Mouse (Mus musculus) forebrain, embryonic 14.5 days (tissue): ENCODE measurements around the gene Entpd3. TPM values are rescaled to one million over a fixed set of nuclear protein-coding genes. Genes with fewer than 3 reads are reported as not detected.
A peak's percentile ranks its signal among the peaks of the same experiment; 100 is the strongest.

Source experiments
- ATAC-seq: fragments of 200-750 bp; cut with Nextera tagmentation; 2 replicates; pipeline ENCODE4 v1.8.0; 2017; ENCODE audit warnings: mild to moderate bottlenecking, moderate library complexity
- DNase-seq: peaks from one replicate; pipeline ENCODE4 v3.0.0-alpha.2; 2015; ENCODE audit warnings: low spot score
- H3K27ac ChIP-seq: fragments of 300-500 bp; sonication (generic); 2 replicates; pipeline ENCODE4 v1.5.1; 2014; ENCODE audit warnings: low read depth, mild to moderate bottlenecking, control low read depth, low read length, moderate library complexity
- H3K27me3 ChIP-seq: fragments of 300-500 bp; sonication (generic); replicated peaks from 2 replicates; pipeline ENCODE4 v1.6.1; 2014; ENCODE audit warnings: low read length, control low read depth, mixed read lengths; ENCODE audit not compliant: control insufficient read depth, insufficient read depth
- H3K36me3 ChIP-seq: fragments of 300-500 bp; sonication (generic); 2 replicates; pipeline ENCODE4 v1.6.1; 2014; ENCODE audit warnings: low read length, control low read depth; ENCODE audit not compliant: control insufficient read depth, insufficient read depth
- H3K4me1 ChIP-seq: fragments of 300-500 bp; sonication (generic); 2 replicates; pipeline ENCODE4 v1.6.1; 2014; ENCODE audit warnings: antibody characterized with exemption, low read length, control low read depth; ENCODE audit not compliant: control insufficient read depth, insufficient read depth
- H3K4me2 ChIP-seq: fragments of 300-500 bp; sonication (generic); 2 replicates; pipeline ENCODE4 v1.6.1; 2014; ENCODE audit warnings: mild to moderate bottlenecking, control low read depth, low read length
- H3K4me3 ChIP-seq: fragments of 300-500 bp; sonication (generic); 2 replicates; pipeline ENCODE4 v1.5.1; 2014; ENCODE audit warnings: low read depth, low read length, control low read depth
- H3K9ac ChIP-seq: fragments of 300-500 bp; sonication (generic); 2 replicates; pipeline ENCODE4 v1.6.1; 2014; ENCODE audit warnings: mild to moderate bottlenecking, low read length, control low read depth, moderate library complexity
- H3K9me3 ChIP-seq: fragments of 300-500 bp; sonication (generic); replicated peaks from 2 replicates; pipeline ENCODE4 v1.6.1; 2016; ENCODE audit warnings: low read length, control low read depth, mixed read lengths; ENCODE audit not compliant: control insufficient read depth
- WGBS: fragments of 180-500 bp; shearing (Covaris S2); extraction: QIAGEN DNeasy Blood & Tissue Kit; methylation state at CpG from one replicate; pipeline ENCODE4 v1.1.7; 2014; 5-methylcytosine and 5-hydroxymethylcytosine counted together
- polyA plus RNA-seq: library from polyadenylated mRNA; unstranded; fragments of >200 nt; fragmentation: Nextera tagmentation; extraction: Ambion mirVana; gene quantifications from 2 replicates; pipeline ENCODE4 v1.2.1, GENCODE M21; 2014

The Entpd3 gene
- polyA plus RNA-seq, 1 experiment from 2014 or later, result 1.1 TPM

GRCm38 (mm10) chr9:120579808-120580207, 40.2 kb downstream of the Entpd3 start:
- peaks cover 10% of the 10 kb centered on the region; the same call in 1 of the 2 replicates for H3K4me1 ChIP-seq
- H3K9me3 ChIP-seq, result no peaks in the 10 kb centered on the region
- H3K4me3 ChIP-seq, result no peak overlapping the region
- peaks cover 17% of the 10 kb centered on the region for H3K36me3 ChIP-seq
- DNase-seq (no peak), ATAC-seq (no peak)
- 77% methylated on average over 7 of the region's 7 CpGs for WGBS
- no peaks in the 10 kb centered on the region for H3K27me3 ChIP-seq
- no peak overlapping the region for H3K27ac ChIP-seq
- no peak overlapping the region for H3K4me2 ChIP-seq
- H3K9ac ChIP-seq, result no peak overlapping the region

- Histone ChIP-seq H3K4me2 (peak overlapping the region; percentile 52), H3K36me3 (no peaks in the 10 kb centered on the region), H3K4me1 (peaks cover 10% of the 10 kb centered on the region; the same call in 1 of the 2 replicates), H3K9ac (peak overlapping the region; percentile 40), H3K4me3 (peak overlapping the region; percentile 14; the same call in 1 of the 2 replicates), H3K9me3 (no peaks in the 10 kb centered on the region), H3K27me3 (no peaks in the 10 kb centered on the region), H3K27ac (no peak overlapping the region)
- ATAC-seq (peak; percentile 45), DNase-seq (peak; percentile 54)
- WGBS, result 28% methylated on average over 21 of the region's 21 CpGs
These were observed 42.5 kb downstream of the Entpd3 start for GRCm38 (mm10) chr9:120581941-120582618.

- Histone ChIP-seq H3K36me3 (no peaks in the 10 kb centered on the region), H3K4me1 (peaks cover 7% of the 10 kb centered on the region; the same call in 1 of the 2 replicates), H3K27me3 (no peaks in the 10 kb centered on the region), H3K27ac (no peak overlapping the region), H3K4me2 (peak overlapping the region; percentile 52), H3K9ac (peak overlapping the region; percentile 40), H3K4me3 (peak overlapping the region; percentile 14; the same call in 1 of the 2 replicates), H3K9me3 (no peaks in the 10 kb centered on the region)
- 12% methylated on average over 28 of the region's 28 CpGs for WGBS
- DNase-seq, result peak; percentile 96
- ATAC-seq, result peak; percentile 83
These were observed 43.1 kb downstream of the Entpd3 start for GRCm38 (mm10) chr9:120582619-120583308.

- no peak overlapping the region for H3K27ac ChIP-seq
- H3K9ac ChIP-seq, result no peak overlapping the region
- H3K4me2 ChIP-seq, result peak overlapping the region; percentile 52; the same call in 1 of the 2 replicates
- 79% methylated on average over 3 of the region's 3 CpGs for WGBS
- no peaks in the 10 kb centered on the region for H3K27me3 ChIP-seq
- H3K9me3 ChIP-seq, result no peaks in the 10 kb centered on the region
- H3K4me3 ChIP-seq, result no peak overlapping the region
- H3K4me1 ChIP-seq, result peaks cover 6% of the 10 kb centered on the region; the same call in 1 of the 2 replicates
- no peaks in the 10 kb centered on the region for H3K36me3 ChIP-seq
- ATAC-seq, result no peak
- DNase-seq, result no peak
These were observed 43.7 kb downstream of the Entpd3 start for GRCm38 (mm10) chr9:120583314-120583713.

GRCm38 (mm10) chr9:120586546-120586945, 46.9 kb downstream of the Entpd3 start:
- Histone ChIP-seq H3K9me3 (no peaks in the 10 kb centered on the region), H3K36me3 (no peaks in the 10 kb centered on the region), H3K27ac (no peak overlapping the region), H3K4me3 (no peak overlapping the region), H3K4me1 (peaks cover 6% of the 10 kb centered on the region; the same call in 1 of the 2 replicates), H3K9ac (no peak overlapping the region), H3K27me3 (no peaks in the 10 kb centered on the region), H3K4me2 (no peak overlapping the region)
- no peak for ATAC-seq
- WGBS, result 12% methylated on average over 3 of the region's 3 CpGs
- peak; percentile 85 for DNase-seq

- DNase-seq (peak; percentile 79), ATAC-seq (no peak)
- no peaks in the 10 kb centered on the region for H3K9me3 ChIP-seq
- H3K36me3 ChIP-seq, result no peaks in the 10 kb centered on the region
- no peak overlapping the region for H3K4me2 ChIP-seq
- no peak overlapping the region for H3K27ac ChIP-seq
- no peaks in the 10 kb centered on the region for H3K27me3 ChIP-seq
- peaks cover 7% of the 10 kb centered on the region; the same call in 1 of the 2 replicates for H3K4me1 ChIP-seq
- no peak overlapping the region for H3K9ac ChIP-seq
- H3K4me3 ChIP-seq, result no peak overlapping the region
- under 1% methylated on average over 9 of the region's 9 CpGs for WGBS
These were observed 51.9 kb downstream of the Entpd3 start for GRCm38 (mm10) chr9:120591490-120591889.

- no peak overlapping the region for H3K4me2 ChIP-seq
- no peak overlapping the region for H3K4me3 ChIP-seq
- no peaks in the 10 kb centered on the region for H3K9me3 ChIP-seq
- H3K4me1 ChIP-seq, result peaks cover 7% of the 10 kb centered on the region; the same call in 1 of the 2 replicates
- no peaks in the 10 kb centered on the region for H3K36me3 ChIP-seq
- DNase-seq, result no peak
- no peaks in the 10 kb centered on the region for H3K27me3 ChIP-seq
- ATAC-seq, result no peak
- H3K9ac ChIP-seq, result no peak overlapping the region
- WGBS, result 21% methylated on average over 9 of the region's 9 CpGs
- H3K27ac ChIP-seq, result no peak overlapping the region
These were observed 53.9 kb downstream of the Entpd3 start for GRCm38 (mm10) chr9:120593383-120594101.

GRCm38 (mm10) chr9:120594839-120595238, 55.2 kb downstream of the Entpd3 start:
- 0 out of 2 replicates have a peak, but pooled peaks have one; percentile 10 for ATAC-seq
- Histone ChIP-seq H3K9ac (no peak overlapping the region), H3K27ac (no peak overlapping the region), H3K36me3 (no peaks in the 10 kb centered on the region), H3K4me2 (no peak overlapping the region), H3K27me3 (no peaks in the 10 kb centered on the region), H3K4me3 (no peak overlapping the region), H3K4me1 (peaks cover 7% of the 10 kb centered on the region; the same call in 1 of the 2 replicates), H3K9me3 (no peaks in the 10 kb centered on the region)
- WGBS, result 5% methylated on average over 6 of the region's 6 CpGs
- DNase-seq, result peak; percentile 46
